Mouse (Mus musculus): ENCODE results near the gene Krt77.

Gene Krt77

GRCm38 (mm10) chr15:101829441-101829840 lies 40.1 kb downstream of the Krt77 start:
- DNase-seq: no peak

- no peak for DNase-seq
Observed at GRCm38 (mm10) chr15:101821786-101822185, 47.7 kb downstream of the Krt77 start.

- DNase-seq: no peak
Observed at GRCm38 (mm10) chr15:101817875-101818274, 51.6 kb downstream of the Krt77 start, which contains the start of gene Krt2. Krt2 (minus strand) TSS chr15:101818169.
